Comparison of ENCODE assay signal across 13 mouse cellular contexts in genomic region chr14:31416835-31417549, GRCm38 (mm10). TPM values are rescaled to one million over a fixed set of nuclear protein-coding genes. Genes with fewer than 3 reads are reported as not detected.
DNase-seq lines count a peak whose midpoint lies in the region; ATAC-seq and TF ChIP-seq lines count a peak whose summit lies in the region.
"Had no signal": no experiment of that assay in that cellular context is flagged by ENCODE, and none has a peak within 500 bp of the region (broad histone marks: within the 10 kb centered on the region; RNA-seq: fewer than 3 reads in every experiment).

No protein-coding gene starts in this region.

- no peaks in the 10 kb centered on the region for H3K36me3 ChIP-seq in embryonic facial prominence, embryonic 15.5 days
- H3K36me3 ChIP-seq in embryonic facial prominence, embryonic 10.5 days (replicated peaks), result peaks cover 9% of the 10 kb centered on the region; the same call in 1 of the 2 replicates
- 0 out of 2 replicates have a peak, but pooled peaks cover 4% of the 10 kb centered on the region for H3K36me3 ChIP-seq in heart, postnatal 0 days (replicated peaks; ENCODE audit: control insufficient read depth, insufficient read depth, low read length)
- H3K36me3 ChIP-seq in lung, embryonic 14.5 days (ENCODE audit: insufficient read depth), result no peaks in the 10 kb centered on the region
- H3K36me3 ChIP-seq: limb, embryonic 13.5 days had no signal

- H3K9me3 ChIP-seq in embryonic facial prominence, embryonic 15.5 days (replicated peaks), result no peaks in the 10 kb centered on the region
- no peaks in the 10 kb centered on the region for H3K9me3 ChIP-seq in embryonic facial prominence, embryonic 10.5 days
- H3K9me3 ChIP-seq in heart, postnatal 0 days (replicated peaks; ENCODE audit: control insufficient read depth, low read length), result no peaks in the 10 kb centered on the region
- H3K9me3 ChIP-seq in lung, embryonic 14.5 days (ENCODE audit: low read depth, low read length), result no peaks in the 10 kb centered on the region
- H3K9me3 ChIP-seq: limb, embryonic 13.5 days had no signal

- no peak for TF ChIP-seq EP300 in heart, postnatal 0 days (IDR thresholded peaks at IDR 0.05; ENCODE audit: low read depth)

- H3K4me3 ChIP-seq in embryonic facial prominence, embryonic 15.5 days (replicated peaks), result no peak overlapping the region
- H3K4me3 ChIP-seq in embryonic facial prominence, embryonic 10.5 days, result no peak overlapping the region
- H3K4me3 ChIP-seq in heart, postnatal 0 days (ENCODE audit: low read depth, low read length), result no peak overlapping the region
- H3K4me3 ChIP-seq in lung, embryonic 14.5 days (ENCODE audit: low read depth, low read length), result no peak overlapping the region
- no peak overlapping the region for H3K4me3 ChIP-seq in olfactory bulb, adult 2 months (ENCODE audit: insufficient read depth, low read depth, low read length)
- H3K4me3 ChIP-seq: limb, embryonic 13.5 days had no signal

- DNase-seq in embryonic facial prominence, embryonic 10.5 days (ENCODE audit: low spot score), result no peak
- no peak for DNase-seq in heart, postnatal 0 days (ENCODE audit: low spot score)
- DNase-seq in heart, adult 11 months, result no peak
- DNase-seq in lung, embryonic 14.5 days, result peak; percentile 69
- no peak for DNase-seq in lung, postnatal 14 days
- no peak for DNase-seq in retina, embryonic 14.5 days (ENCODE audit: low spot score)
- DNase-seq: kidney, adult 9 months; layer of hippocampus, adult 9-11 months; thymus, postnatal 4 days had no signal

- TF ChIP-seq POLR2A in olfactory bulb, adult 2 months (IDR thresholded peaks at IDR 0.05; ENCODE audit: insufficient read depth, low read depth, low read length), result no peak

- no peak for ATAC-seq in embryonic facial prominence, embryonic 15.5 days (ENCODE audit: insufficient number of reproducible peaks, low FRiP score, low TSS enrichment, low read depth)
- no peak for ATAC-seq in heart, postnatal 0 days (ENCODE audit: insufficient read depth, low read depth)
- peak; percentile 68 for ATAC-seq in lung, embryonic 14.5 days (ENCODE audit: insufficient read depth)

- H3K27me3 ChIP-seq in embryonic facial prominence, embryonic 15.5 days, result no peaks in the 10 kb centered on the region
- H3K27me3 ChIP-seq in embryonic facial prominence, embryonic 10.5 days (replicated peaks; ENCODE audit: low read depth, poor library complexity, severe bottlenecking), result no peaks in the 10 kb centered on the region
- H3K27me3 ChIP-seq in heart, postnatal 0 days (ENCODE audit: control insufficient read depth, insufficient read depth, low read length), result no peaks in the 10 kb centered on the region
- H3K27me3 ChIP-seq in lung, embryonic 14.5 days (ENCODE audit: insufficient read depth, low read length), result peaks cover 4% of the 10 kb centered on the region; the same call in 1 of the 2 replicates
- H3K27me3 ChIP-seq: limb, embryonic 13.5 days had no signal

- 0 out of 2 replicates have a peak overlapping the region, but pooled peaks have one; percentile 44 for H3K27ac ChIP-seq in embryonic facial prominence, embryonic 15.5 days (replicated peaks)
- H3K27ac ChIP-seq in embryonic facial prominence, embryonic 10.5 days (replicated peaks), result no peak overlapping the region; the same call in 1 of the 2 replicates
- peak overlapping the region; percentile 46 for H3K27ac ChIP-seq in heart, postnatal 0 days (ENCODE audit: low read depth)
- H3K27ac ChIP-seq in lung, embryonic 14.5 days (ENCODE audit: low read depth), result no peak overlapping the region
- H3K27ac ChIP-seq in olfactory bulb, adult 2 months (ENCODE audit: insufficient read depth, low read depth, low read length), result 0 out of 2 replicates have a peak overlapping the region, but pooled peaks have one; percentile 37
- H3K27ac ChIP-seq: limb, embryonic 13.5 days had no signal

- H3K9ac ChIP-seq in embryonic facial prominence, embryonic 15.5 days, result no peak overlapping the region
- no peak overlapping the region for H3K9ac ChIP-seq in heart, postnatal 0 days (replicated peaks; ENCODE audit: low read depth, low read length)
- no peak overlapping the region for H3K9ac ChIP-seq in lung, embryonic 14.5 days
- H3K9ac ChIP-seq: limb, embryonic 13.5 days had no signal

- WGBS in embryonic facial prominence, embryonic 15.5 days, result 80% methylated on average over 16 of the region's 16 CpGs
- WGBS in embryonic facial prominence, embryonic 10.5 days, result 82% methylated on average over 16 of the region's 16 CpGs
- 64% methylated on average over 16 of the region's 16 CpGs for WGBS in heart, postnatal 0 days
- WGBS in lung, embryonic 14.5 days, result 47% methylated on average over 16 of the region's 16 CpGs
- WGBS in olfactory bulb, adult 2 months, result 33% methylated on average over 16 of the region's 16 CpGs

- no peak overlapping the region for H3K4me2 ChIP-seq in embryonic facial prominence, embryonic 15.5 days (replicated peaks)
- H3K4me2 ChIP-seq in heart, postnatal 0 days (ENCODE audit: low read depth, low read length), result no peak overlapping the region
- H3K4me2 ChIP-seq in lung, embryonic 14.5 days, result no peak overlapping the region
- H3K4me2 ChIP-seq: limb, embryonic 13.5 days; midbrain, embryonic 11.5 days had no signal

- TF ChIP-seq CTCF in heart, postnatal 0 days (IDR thresholded peaks at IDR 0.05; ENCODE audit: low read depth), result no peak
- TF ChIP-seq CTCF in lung, embryonic 14.5 days (IDR thresholded peaks at IDR 0.05; ENCODE audit: low read depth), result no peak
- no peak for TF ChIP-seq CTCF in olfactory bulb, adult 2 months (IDR thresholded peaks at IDR 0.05; ENCODE audit: insufficient read depth, low read depth, low read length)

- H3K4me1 ChIP-seq in embryonic facial prominence, embryonic 15.5 days, result peaks cover 38% of the 10 kb centered on the region
- peaks cover 73% of the 10 kb centered on the region for H3K4me1 ChIP-seq in embryonic facial prominence, embryonic 10.5 days
- H3K4me1 ChIP-seq in heart, postnatal 0 days (ENCODE audit: control insufficient read depth, insufficient read depth), result peaks cover 78% of the 10 kb centered on the region
- H3K4me1 ChIP-seq in lung, embryonic 14.5 days (ENCODE audit: insufficient read depth), result peaks cover 10% of the 10 kb centered on the region; the same call in 1 of the 2 replicates
- H3K4me1 ChIP-seq in olfactory bulb, adult 2 months (ENCODE audit: control insufficient read depth, insufficient read depth, low read length), result peaks cover 40% of the 10 kb centered on the region

RNA-seq across cellular contexts. Expression of gene Sh3bp5, which starts 18.9 kb away (rescaled TPM):
- polyA plus RNA-seq in embryonic facial prominence, embryonic 15.5 days (2015; fragmentation: Nextera tagmentation; extraction: Ambion mirVana), result 29.1 and 30.4 TPM in 2 replicates
- 26.3 and 30.2 TPM in 2 replicates for polyA plus RNA-seq in embryonic facial prominence, embryonic 10.5 days (2016; fragmentation: Nextera tagmentation; extraction: Ambion mirVana)
- 10.2 and 14.2 TPM in 2 replicates for total RNA-seq in heart, postnatal 0 days (2014; rRNA removed; ENCODE audit: low replicate concordance)
- 37.6 and 43.4 TPM in 2 replicates for polyA plus RNA-seq in heart, postnatal 0 days (2015; fragmentation: Nextera tagmentation; extraction: Ambion mirVana)
- polyA plus RNA-seq in lung, embryonic 14.5 days (2014; fragmentation: Nextera tagmentation; extraction: Ambion mirVana), result 12.8 and 14.8 TPM in 2 replicates
- not detected in 2 replicates for polyA plus RNA-seq in olfactory bulb, adult 2 months (2012; ENCODE audit: insufficient read depth, insufficient read length, low replicate concordance, missing spikeins)

Comparison
In these comparisons a context has a peak if more than half of its experiments do, and no peak if none do; other contexts are left out.
1. H3K27ac ChIP-seq: peak in embryonic facial prominence, embryonic 15.5 days (single experiment), heart, postnatal 0 days (single experiment) and olfactory bulb, adult 2 months (single experiment); none in embryonic facial prominence, embryonic 10.5 days (single experiment) and lung, embryonic 14.5 days (single experiment).
2. RNA of gene Sh3bp5, which starts 18.9 kb away (polyA plus RNA-seq): 37.6 to 43.4 TPM in heart, postnatal 0 days, 26.3 to 30.2 TPM in embryonic facial prominence, embryonic 10.5 days, 29.1 to 30.4 TPM in embryonic facial prominence, embryonic 15.5 days and 12.8 to 14.8 TPM in lung, embryonic 14.5 days; not detected in olfactory bulb, adult 2 months; every median in the first group is over 10 times any median in the second.